Mouse (Mus musculus) large intestine, adult 2 months (tissue): ENCODE results near the gene Tmem156. TPM values are rescaled to one million over a fixed set of nuclear protein-coding genes. Genes with fewer than 3 reads are reported as not detected.
A peak's percentile ranks its signal among the peaks of the same experiment; 100 is the strongest.
"Not testable (repeated sequence)": the region's sequence is repeated elsewhere in the genome, so short reads cannot be mapped to it uniquely, and the experiment has no call there.

Source experiments
- DNase-seq: peaks from one replicate; pipeline ENCODE4 v3.0.0-alpha.2; 2012; ENCODE audit warnings: low read depth, low spot score
- WGBS: fragments of 180-500 bp; shearing (Covaris S2); methylation state at CpG from one replicate; pipeline ENCODE4 v1.1.7; 2018; 5-methylcytosine and 5-hydroxymethylcytosine counted together
- polyA plus RNA-seq: library from polyadenylated mRNA; depleted of rRNA; stranded (reverse); fragments of >200 nt; gene quantifications from 2 replicates; pipeline ENCODE4 v1.2.3, GENCODE M21; 2012; rRNA removed

Gene Tmem156
- polyA plus RNA-seq = 0.62 and 0.69 TPM in 2 replicates

DNA sequence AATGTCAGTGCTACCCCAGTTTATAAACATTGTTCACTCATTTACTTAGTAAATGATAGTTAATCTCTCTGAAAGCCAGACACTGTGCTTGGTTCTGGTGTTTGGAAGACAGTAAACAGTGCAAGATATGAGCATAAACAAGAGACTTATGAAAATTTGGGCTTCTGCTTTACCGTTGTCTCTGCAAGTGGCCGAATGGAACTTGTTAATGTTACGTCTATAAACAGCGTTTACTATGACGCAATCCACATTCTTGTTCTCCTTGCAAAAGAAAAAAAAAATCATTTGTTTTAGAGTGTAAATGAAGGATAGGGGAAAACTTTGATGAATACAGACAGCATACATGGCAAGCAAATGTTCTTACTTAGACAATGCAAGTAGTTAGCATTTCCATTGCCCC is at the start of gene Tmem156:
Tmem156 (minus strand) TSS at position 212 of the 400 bp plus-strand sequence.
- WGBS = 17% methylated on average over 5 of the region's 5 CpGs
- no peak for DNase-seq

DNA sequence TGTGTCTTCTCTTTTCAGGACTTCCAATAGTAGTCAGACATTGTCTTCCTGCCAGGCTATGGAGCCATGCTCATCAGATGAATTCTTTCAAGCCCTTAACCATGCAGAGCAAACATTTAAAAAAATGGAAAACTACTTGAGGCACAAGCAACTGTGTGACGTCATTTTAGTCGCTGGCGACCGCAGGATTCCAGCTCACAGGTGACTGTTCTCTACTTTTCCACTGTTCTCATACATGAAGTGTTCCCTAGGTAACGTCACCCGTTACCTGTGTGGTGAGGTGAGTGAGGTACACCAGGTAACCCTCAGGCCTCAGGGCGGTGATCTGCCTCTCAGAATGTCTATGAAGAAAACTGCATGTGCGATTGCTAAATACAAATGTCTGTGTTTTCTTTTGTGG is 49.3 kb upstream of the Tmem156 start:
- no peak for DNase-seq
- WGBS = 92% methylated on average over 8 of the region's 8 CpGs

DNA sequence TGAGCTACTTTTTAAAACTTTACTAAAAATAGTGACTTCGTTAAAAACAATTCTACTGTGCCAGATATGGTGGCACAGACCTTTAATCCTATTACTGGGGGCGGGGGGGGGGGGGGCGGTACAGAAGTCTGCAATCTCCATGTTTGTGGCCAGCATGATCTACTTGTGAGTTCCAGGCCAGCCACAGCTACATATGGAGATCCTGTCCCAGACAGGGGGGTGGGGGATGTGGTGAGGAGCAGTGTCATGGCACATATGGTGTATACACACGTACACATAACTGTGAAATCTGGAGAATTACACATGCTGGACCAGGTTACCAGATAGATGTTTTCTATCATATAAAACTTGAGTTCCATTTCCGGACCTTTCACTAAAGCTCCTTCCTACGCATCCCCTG is 45.1 kb upstream of the Tmem156 start:
- DNase-seq = no peak
- WGBS = 70% methylated on average over 6 of the region's 6 CpGs

DNA sequence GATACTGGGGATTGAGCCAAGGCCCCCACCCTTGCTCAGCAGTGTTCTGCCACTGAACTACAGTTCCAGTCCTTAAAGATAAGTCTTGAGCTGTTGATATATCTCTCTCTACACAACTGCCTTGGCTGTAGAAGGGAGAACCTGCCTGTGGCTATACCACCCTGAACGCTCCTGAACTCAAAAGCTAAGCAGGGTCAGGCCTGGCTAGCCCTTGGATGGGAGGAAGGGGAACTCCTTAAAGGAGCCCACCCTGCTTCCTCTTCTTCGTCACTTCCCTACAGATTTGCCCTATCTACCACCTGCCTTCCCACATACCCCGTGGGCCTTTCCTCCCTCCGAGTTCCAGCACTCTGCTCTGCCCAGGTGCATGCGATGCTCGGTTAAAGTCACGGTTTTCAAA is 44.2 kb upstream of the Tmem156 start:
- no peak for DNase-seq
- WGBS = 81% methylated on average over 7 of the region's 7 CpGs

DNA sequence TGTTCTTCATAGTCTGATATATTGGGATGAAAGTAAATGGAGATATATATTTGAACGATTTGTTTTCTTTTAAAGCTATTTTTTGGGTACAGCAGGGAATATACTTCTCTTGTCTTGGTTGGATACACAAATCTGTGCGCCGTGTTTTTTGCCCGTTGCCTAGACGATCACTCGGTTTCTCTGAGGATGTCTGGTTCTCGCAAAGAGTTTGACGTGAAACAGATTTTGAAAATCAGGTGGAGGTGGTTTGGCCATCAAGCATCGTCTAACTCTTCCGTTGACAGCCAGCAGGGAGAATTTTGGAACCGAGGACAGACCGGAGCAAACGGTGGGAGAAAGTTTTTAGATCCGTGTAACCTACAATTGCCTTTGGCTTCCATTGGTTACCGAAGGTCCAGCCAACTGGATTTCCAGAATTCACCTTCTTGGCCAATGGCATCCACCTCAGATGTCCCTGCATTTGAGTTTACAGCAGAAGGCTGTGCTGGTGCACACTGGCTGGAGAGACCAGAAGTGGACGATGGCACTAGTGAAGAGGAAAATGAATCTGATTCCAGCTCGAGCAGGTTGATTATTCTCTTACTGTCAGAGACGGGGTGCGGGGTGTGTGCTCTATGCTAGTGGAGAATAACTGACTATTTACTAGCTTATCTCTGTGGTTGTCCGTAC is 39.4 kb upstream of the Tmem156 start:
- DNase-seq = no peak
- 29% methylated on average over 20 of the region's 20 CpGs for WGBS

DNA sequence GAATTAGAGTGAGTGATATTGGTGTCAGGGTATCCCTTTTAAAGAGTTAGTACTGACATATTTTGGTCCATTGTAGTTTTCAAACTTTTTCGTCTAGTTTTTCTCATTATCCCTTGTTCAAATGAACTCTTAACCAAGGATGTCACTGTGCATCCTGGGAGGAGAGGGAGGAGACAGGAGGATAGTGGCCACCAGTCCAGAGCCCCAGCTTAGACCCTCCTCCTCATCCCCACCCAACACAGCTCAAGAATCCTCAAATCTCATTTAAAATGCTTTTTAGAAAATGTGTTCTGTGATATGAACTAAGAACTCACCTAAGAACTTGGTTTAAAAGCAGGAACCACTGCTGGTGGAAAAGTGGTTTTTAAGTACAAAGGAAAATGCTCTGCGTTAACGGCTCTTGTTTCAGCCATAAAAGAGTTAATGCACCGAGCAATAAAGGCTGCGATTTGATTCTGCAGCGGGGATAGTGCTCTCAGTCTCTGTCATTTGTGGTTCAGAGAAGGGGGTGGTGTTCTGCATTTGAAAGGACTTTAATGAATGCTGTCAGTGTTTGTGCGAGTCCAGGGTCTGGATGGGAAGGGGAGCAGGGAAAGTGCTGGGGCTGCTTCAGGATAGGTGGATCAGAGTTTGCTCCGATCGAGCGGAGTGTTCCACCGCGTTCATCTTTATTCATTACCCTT is 38.7 kb upstream of the Tmem156 start:
- DNase-seq = no peak
- WGBS = 23% methylated on average over 12 of the region's 12 CpGs

DNA sequence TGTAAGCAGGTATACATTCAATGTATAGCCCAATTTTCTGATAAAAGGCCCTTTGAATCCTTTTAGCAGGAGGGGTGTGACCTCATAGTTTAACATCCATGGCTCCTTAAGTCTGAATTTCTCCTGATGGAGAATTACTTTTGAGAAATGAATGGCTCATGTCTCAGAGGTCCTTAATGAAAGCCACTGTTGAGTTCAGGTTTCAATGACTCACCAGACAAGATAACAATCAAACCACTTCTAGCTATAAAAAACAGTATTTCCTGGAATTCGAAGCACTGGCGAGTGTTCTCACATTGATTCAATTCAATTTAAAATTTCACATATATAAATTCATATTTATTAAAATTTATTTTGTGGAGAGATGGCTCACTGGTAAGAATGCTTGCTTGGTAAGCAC is 36.5 kb upstream of the Tmem156 start:
- WGBS = 43% methylated on average over 2 of the region's 2 CpGs
- DNase-seq = no peak

DNA sequence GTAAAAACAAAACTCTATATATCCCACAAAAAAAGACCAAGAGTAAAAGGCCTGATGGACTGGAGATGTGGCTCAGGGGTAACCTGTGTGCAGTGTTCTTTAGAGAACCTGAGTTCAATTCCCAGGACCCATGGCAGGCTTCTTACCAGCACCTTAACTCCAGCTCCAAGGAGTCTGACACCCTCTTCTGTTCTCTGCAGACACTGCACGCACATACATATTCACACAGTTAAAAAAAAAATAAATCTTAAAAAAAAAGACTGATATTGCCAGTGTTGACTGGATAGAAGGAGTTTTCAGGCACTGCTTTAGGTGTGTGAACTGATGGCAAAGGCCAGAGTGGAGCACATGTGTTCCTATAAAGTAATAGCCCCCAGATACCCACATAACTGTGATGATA is 34.2 kb upstream of the Tmem156 start:
- 95% methylated on average over 1 of the region's 1 CpGs for whole genome bisulfite sequencing
- no peak for DNase-seq

DNA sequence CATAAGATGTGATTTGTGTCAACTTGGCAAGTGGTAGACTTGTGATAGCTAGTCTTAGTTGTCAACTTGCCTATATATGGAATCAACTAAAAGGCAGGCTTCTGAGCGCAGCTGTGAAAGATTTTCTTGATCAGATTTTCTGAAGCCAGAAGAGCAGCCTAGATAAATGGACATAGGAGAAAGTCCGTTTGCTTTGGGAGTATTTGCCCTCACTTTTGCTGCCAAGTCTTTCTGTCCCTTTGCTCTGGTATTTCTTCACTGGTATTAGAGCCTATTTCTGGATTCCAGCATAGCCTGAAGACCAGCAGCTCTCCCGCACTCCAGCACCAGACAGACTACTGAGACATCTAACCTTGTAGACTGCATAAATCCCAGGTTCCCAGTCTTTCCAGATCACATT is 30.7 kb upstream of the Tmem156 start:
- no peak for DNase-seq

DNA sequence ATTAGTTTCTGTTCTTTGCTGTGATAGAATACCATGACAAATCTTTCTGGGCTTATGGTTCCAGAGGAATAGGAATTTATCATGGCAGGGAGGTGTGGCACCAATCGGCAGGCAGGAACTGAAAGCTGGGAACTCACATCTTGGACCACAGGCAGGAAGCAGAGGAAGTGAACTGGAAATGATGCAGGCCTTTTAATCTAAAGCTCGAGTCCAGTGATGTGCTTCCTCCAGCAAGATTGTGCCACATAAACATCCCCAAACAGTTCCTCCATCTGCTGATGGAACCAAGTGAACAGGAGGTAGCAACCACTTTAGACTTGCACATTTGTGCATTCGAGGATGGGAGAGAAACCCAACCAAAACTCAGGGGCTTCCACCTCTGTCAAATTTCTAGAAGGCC is 28.0 kb upstream of the Tmem156 start:
- DNase-seq = no peak
- WGBS = 60% methylated on average over 3 of the region's 3 CpGs

More for the DNA sequence above, 30.7 kb upstream of the Tmem156 start:
- 78% methylated on average over 3 of the region's 3 CpGs for WGBS

DNA sequence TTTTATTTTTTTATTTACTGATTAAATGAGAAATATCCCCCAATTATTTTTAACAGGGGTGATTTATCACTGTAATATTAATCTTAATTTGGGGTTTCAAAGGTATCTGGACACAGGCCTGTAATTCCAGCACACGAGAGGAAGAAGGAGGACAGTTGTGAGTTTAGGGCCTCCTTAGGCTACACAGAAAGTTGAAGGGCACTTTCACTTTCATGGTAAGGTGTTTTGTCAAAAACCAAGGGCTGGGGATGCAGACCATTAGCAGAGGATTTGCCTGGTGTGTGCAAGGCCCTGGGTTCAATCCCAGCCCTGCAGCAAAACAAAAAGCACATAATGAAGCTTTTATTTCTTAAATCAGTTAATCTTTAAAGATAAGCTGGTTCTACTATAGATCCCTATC is 27.6 kb upstream of the Tmem156 start:
- WGBS = 75% methylated on average over 1 of the region's 1 CpGs
- no peak for DNase-seq

DNA sequence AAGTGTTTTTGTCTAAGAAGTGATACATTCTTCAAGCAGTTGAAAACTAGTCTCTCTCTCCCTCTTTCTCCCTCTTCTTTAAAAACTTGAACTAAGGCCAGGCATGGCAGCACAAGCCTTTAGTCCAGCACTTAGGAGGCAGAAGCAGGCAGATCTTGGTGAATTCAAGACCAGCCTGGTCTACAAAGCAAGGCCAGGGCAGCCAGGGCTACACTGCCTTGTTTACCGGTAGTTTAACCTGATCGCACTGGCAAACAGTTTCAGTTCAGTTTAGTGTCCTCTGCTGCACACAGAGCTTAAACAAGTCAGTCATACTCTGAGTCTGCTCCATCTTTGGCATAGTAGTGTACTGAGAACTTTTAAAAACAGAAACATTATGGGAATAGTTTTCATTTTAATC is 24.9 kb upstream of the Tmem156 start:
- no peak for DNase-seq
- 91% methylated on average over 2 of the region's 2 CpGs for WGBS

DNA sequence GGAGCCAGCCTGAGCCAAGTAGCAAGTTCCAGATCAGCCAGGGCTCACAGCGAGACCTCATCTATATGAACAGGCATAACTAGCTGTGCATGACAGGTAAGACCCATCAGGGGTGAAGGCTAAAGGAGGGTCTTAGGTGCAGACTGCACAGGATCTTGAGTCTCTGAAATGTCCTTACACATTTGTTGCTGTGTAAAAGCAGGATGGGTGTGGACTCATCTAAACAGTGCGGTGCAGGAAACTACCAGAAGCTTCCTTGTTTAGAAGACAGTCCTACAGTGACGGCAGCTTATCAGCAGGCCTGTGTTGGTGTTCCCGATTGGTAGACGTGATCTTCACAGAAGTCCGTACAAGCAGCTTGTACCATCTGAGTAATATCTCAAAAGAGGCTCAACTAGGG is 21.4 kb upstream of the Tmem156 start:
- 36% methylated on average over 6 of the region's 6 CpGs for WGBS
- peak; percentile 48 for DNase-seq

DNA sequence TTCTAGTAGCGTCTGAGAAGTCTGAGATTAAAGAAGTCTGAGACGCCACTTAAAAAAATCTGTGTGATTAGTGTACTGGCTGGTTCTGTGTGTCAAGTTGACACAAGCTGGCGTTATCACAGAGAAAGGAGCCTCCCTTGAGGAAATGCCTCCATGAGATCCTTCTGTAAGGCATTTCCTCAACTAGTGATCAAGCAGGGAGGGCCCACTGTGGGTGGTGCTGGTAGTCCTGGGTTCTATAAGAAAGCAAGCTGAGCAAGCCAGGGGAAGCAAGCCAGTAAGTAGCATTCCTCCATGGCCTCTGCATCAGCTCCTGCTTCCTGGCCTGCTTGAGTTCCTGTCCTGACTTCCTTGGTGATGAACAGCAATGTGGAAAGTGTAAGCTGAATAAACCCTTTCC is 20.3 kb upstream of the Tmem156 start:
- DNase-seq = not testable (repeated sequence)
- 42% methylated on average over 3 of the region's 3 CpGs for WGBS

DNA sequence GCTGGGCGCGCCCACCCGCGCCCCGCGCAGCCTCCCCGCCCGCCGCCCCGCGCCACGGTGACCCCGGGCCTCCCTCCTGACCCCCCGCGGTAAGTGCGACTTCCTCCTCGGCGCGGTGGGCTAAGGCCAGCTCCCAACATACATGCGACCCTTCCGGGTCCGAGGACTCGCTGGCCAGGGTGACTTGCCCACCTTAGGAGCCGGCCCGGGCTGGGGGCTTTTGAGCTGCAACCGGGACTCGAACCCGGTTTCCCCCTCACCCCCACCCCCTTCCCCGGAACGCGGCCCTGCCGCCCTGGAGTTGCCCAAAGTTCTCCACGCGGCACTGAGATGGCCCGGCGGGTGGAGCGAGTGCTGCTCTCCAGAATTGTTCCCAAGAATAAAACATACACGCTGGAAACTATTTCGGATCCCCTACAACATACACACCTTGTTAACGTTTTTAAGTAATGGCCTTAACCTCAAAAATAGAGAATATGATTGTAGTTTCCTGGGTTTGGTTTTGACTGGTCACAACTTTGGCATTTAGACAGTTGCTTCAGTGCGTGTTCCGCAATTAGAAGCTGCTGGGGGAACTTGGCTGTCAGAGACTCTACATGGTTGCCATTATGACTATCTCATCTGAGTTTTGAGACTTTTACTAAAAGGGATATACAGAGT is 16.0 kb upstream of the Tmem156 start:
- 3% methylated on average over 42 of the region's 42 CpGs for WGBS
- no peak for DNase-seq

DNA sequence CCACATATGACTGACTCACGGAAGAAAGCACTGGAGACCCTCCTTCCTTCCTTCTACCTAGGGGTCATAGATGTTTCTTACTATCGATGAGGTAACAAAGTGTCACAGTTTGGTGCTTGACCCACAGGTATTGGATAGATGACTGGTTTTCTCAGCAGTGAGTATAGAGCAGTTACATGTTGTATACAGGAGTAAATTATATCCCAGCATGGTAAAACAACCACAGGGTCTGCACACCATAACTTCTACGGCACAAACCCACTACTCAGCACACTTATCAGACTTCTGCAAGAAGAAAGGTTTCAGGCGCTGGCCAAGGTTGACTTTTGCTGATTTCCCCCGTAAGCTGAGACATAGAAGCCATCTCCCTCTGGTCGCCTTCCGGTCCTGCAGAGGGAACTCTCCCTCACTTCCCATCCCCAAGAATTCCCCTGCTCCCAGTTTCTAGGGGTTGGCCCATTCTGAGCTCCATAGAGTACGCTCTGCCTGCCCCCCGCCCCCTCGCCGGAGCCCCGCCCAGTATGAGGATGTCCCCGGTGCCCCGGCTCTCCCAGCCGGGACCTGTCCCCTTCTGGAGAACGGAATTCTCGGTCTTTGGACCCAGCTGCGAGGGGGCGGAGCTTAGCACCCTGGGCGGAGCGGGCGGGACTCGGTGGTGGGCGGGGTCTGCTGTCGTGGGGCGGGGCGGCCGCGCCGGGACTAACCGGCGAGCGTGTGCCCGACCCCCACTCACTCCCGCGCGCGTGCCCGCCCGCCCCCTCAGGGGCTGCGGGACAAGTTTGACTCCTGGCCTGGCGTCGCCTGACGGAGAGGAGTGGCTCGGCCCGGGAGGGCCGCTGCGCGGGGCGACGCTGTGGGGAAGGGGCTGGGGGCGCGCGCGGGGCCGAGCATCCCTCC is 15.2 kb upstream of the Tmem156 start, which contains the start of gene Klhl5:
Klhl5 (plus strand) TSS at position 664 of the 897 bp plus-strand sequence.
- DNase-seq = peak; percentile 52
- 4% methylated on average over 56 of the region's 56 CpGs for WGBS

DNA sequence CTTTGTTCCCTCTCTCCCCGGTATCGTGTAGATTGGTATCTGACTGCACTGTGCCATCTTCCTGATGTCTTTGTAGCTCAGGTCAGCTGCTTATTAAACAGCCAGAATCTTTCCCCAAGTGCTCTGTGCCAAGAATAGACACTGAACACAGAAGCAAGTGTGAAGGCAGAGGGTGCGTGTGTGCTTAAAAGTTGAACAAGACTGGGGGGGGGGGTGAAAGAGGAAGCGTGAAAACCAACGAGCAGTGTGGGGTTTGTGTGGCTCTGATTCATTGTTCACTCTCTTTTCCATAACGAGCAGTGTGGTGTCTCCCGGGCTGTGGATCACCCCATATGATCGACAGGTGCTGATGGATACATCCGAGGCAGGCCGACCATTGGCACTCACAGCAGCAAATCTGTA is 10.7 kb upstream of the Tmem156 start:
- 63% methylated on average over 10 of the region's 10 CpGs for WGBS
- DNase-seq = no peak

DNA sequence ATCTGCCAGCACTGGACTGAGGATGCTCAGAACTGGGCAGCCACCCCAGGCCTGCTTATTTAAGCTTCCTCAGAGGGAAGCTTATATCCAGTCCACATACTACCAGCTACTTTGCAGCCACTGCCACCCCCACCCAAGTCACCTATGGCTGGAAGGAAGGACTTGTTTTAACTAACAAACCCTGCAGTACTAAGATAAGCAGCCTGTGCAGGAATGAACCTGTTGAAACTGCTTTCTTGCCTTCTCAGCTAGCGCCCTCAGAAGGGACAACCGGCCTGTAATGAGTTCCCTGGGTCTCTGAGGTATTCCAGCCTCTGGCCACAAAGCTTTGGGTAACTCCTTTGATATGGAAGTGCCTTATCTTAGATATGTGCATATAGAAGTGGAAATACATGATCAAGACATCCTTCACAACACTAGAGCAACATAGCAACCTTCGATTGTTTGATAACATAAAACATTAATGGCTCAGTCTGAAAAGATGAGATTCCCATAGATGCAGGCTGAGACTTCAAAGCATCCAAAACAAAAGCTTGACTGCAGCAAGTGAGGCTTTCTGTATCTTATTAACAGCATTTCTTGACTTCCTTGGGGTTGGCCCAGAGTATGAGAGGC is 10.2 kb upstream of the Tmem156 start:
- no peak for DNase-seq
- 83% methylated on average over 3 of the region's 3 CpGs for WGBS

DNA sequence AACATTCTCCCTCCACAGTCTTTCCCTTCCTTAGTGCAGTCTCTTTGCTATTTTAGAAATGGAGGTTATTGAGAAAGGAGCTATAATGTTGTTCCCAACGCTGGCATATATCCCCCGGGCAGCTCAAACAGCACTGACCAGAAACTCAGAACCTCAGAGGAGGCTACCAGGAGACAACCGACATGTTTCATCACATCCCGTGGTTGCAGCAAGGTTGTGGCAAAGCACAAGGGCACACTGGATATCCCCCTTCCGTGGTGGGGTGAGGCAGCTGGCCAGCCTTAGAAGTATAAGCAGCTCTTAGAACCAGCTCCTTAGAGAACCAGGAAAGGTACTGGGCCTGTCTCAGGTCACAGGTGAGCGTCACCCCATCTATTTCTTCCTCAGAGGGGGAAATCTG is 9.7 kb upstream of the Tmem156 start:
- WGBS = 93% methylated on average over 6 of the region's 6 CpGs
- DNase-seq = no peak

DNA sequence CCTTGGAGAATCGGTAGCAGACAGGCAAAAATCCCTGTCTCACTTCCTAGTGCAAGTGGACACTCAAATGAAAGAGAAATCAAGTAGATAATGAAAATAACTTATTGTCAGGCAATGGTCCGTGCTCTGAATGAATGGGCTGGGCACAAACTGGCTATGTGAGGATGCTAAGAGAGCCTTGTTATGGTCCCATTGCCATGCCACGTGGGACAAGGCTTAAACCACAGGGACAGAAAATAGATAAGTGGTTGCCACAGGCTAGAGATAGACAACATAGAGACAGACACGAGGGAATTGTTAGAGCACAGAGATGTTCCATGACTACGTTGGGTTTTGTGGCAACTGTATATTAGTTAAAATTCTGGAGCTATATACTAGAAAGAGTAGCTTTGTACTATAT is 9.3 kb upstream of the Tmem156 start:
- 72% methylated on average over 5 of the region's 5 CpGs for WGBS
- no peak for DNase-seq
